Mouse (Mus musculus) bone marrow, adult 2 months (tissue): Measurements from ENCODE around the gene Ttll1.

Source experiments
- CTCF ChIP-seq: fragments of 200-500 bp; IDR thresholded peaks from 2 replicates; pipeline ENCODE4 v1.5.1; 2011; ENCODE audit warnings: low read length, control low read depth; ENCODE audit not compliant: control insufficient read depth, insufficient read depth
- POLR2A ChIP-seq: fragments of 200-500 bp; IDR thresholded peaks from 2 replicates; pipeline ENCODE4 v1.6.1; 2011; ENCODE audit warnings: low read depth, mild to moderate bottlenecking, control low read depth, low read length, borderline replicate concordance; ENCODE audit not compliant: control insufficient read depth

DNA sequence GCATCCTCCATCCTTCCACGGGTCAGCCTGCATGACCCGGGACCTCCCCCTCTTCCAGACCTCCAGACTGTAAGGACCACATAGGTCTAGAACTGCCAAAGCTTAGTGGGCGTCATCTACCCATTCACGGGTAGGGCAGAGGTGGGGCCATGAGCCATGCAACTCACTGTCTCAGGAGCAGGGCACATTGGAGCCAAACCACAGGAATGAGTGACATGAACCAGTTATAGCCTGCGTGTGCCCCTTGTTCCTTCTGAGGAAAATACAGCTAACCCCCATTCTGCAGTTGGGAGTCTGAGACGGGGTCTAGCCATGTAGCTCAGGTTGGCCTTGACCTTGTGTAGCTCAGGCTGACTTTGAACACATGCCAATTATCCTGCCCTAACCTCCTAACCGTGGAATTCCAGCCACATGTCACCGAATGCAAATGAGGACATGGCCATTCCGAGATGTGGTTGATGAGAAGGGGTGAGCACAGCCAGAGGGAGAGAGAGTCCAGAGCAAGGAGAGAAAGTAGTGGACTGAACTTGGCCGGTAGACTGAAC, 29.4 kb downstream of the Ttll1 start:
- no peak for TF ChIP-seq POLR2A
- peak; percentile 1; the same call in 1 of the 2 replicates for TF ChIP-seq CTCF
